Mouse (Mus musculus): Measurements from ENCODE around the gene Ptprz1. TPM values are rescaled to one million over a fixed set of nuclear protein-coding genes. Genes with fewer than 3 reads are reported as not detected.
A peak's percentile ranks its signal among the peaks of the same experiment; 100 is the strongest.

The Ptprz1 gene
- 0.11 and 0.14 TPM in 2 replicates for polyA plus RNA-seq (2012; rRNA removed)

DNA sequence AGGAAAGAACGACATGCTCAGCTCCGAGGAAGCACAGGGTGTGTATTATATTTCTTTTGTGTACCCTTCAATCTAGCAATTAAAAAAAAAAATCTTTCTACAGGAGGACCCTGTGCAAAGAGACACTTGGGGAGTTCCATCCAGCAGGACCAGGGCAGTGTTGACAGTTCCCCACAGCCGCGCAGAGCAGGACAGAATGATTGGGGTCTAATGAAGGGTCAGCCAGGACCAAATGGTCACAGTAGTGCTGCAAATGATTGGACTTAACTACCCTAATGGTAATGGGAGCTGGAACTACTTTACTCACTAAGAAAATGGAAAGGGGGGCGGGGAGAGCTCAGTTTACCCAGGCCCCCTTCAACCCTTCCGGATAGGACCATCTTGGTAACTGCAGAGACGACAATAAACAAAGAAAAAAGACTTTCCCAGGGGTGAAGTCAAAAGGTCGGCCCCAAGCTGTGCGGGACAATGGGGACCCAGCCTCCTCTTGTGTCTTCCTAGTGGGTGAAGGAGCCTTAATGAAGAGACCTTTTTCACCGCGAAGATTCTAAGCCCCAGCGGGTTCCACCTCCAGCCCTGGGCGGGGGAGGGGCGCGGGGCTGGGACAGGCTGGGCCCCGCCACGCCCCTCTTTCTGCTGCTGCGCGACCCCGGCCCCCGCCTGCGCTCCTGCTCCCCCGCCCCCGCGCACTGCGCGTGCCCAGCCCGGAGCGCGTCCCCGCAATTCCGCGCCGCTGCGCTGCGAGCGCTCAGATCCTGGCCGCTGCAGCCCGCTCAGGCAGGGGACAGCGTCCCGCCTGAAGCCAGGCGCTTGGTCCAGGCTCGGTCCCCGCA is at the start of gene Ptprz1:
Gene Ptprz1, plus strand, starts transcription at position 722 of the 833 bp plus-strand sequence.
- Histone ChIP-seq H3K4me3 (ENCODE audit: insufficient read depth, low read depth, low read length) (0 out of 2 replicates have a peak within 1 kb of the TSS, but pooled peaks have one; percentile 3), H3K27me3 (replicated peaks; ENCODE audit: control insufficient read depth, insufficient read depth, low read length) (no peaks in the 10 kb centered on the region), H3K4me1 (ENCODE audit: control insufficient read depth, insufficient read depth, low read length) (no peaks in the 10 kb centered on the region), H3K27ac (ENCODE audit: insufficient read depth, low read depth, low read length) (no peak within 1 kb of the TSS), H3K36me3 (ENCODE audit: control insufficient read depth, insufficient read depth, low read length) (no peaks in the 10 kb centered on the region)
- WGBS, result 2% methylated on average over 44 of the region's 44 CpGs
- TF ChIP-seq POLR2A (IDR thresholded peaks at IDR 0.05; ENCODE audit: low read depth, low read length) (no peak), CTCF (conservative IDR thresholded peaks at IDR 0.05; ENCODE audit: insufficient read depth, insufficient read length, low read depth, low read length) (no peak)
- DNase-seq, result no peak

- Histone ChIP-seq H3K27me3 (replicated peaks; ENCODE audit: control insufficient read depth, insufficient read depth, low read length) (no peaks in the 10 kb centered on the region), H3K4me3 (ENCODE audit: insufficient read depth, low read depth, low read length) (no peak overlapping the region), H3K4me1 (ENCODE audit: control insufficient read depth, insufficient read depth, low read length) (no peaks in the 10 kb centered on the region), H3K36me3 (ENCODE audit: control insufficient read depth, insufficient read depth, low read length) (no peaks in the 10 kb centered on the region), H3K27ac (ENCODE audit: insufficient read depth, low read depth, low read length) (no peak overlapping the region)
- DNase-seq, result no peak
- TF ChIP-seq CTCF (conservative IDR thresholded peaks at IDR 0.05; ENCODE audit: insufficient read depth, insufficient read length, low read depth, low read length) (no peak), POLR2A (IDR thresholded peaks at IDR 0.05; ENCODE audit: low read depth, low read length) (no peak)
- 46% methylated on average over 7 of the region's 7 CpGs for WGBS
Measured at GRCm38 (mm10) chr6:22833637-22834036, 41.7 kb upstream of the Ptprz1 start.

DNA sequence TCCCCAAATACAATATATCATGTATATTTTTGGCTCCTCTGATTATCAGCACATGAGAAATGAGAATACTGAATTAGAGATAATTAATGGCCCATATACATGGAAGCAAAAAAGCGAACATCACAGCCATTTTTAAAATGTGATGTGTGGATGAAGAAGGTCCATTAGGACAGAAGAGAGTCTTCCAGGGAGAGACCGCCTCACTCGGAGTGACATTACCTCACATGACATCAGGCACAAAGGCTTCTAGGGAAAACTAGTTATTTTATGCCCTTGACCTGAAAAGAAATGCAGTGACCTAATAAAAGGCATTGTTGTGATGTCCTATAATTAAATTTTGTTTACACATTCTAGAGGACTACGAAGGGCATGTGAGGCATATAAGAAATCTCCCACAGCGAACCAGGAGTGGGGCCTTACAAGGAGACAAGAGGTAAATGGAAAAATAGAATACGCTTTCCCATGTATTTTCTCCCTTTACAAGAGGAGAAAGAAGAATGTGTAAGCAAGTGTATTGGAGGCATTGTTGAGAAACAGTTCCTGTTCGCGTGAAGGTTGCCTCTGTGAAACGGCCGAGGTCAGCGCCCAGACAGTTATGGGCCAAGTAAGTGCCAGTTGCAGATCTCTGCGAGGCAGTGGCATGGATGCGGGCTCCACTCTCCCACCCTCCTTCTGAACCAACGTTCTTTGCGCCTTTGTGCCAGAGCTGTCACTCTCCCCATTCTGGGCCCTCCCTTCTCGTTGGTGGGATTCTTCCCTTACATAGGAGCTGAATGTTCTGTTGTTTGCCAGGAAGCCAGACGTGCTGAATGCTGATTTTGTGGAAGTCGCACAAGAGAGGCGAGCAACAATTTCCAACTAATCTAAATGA is 41.0 kb upstream of the Ptprz1 start:
- no peaks in the 10 kb centered on the region for H3K36me3 ChIP-seq (ENCODE audit: control insufficient read depth, insufficient read depth, low read length)
- no peaks in the 10 kb centered on the region for H3K27me3 ChIP-seq (replicated peaks; ENCODE audit: control insufficient read depth, insufficient read depth, low read length)
- no peaks in the 10 kb centered on the region for H3K4me1 ChIP-seq (ENCODE audit: control insufficient read depth, insufficient read depth, low read length)
- no peak for TF ChIP-seq POLR2A (IDR thresholded peaks at IDR 0.05; ENCODE audit: low read depth, low read length)
- TF ChIP-seq CTCF (conservative IDR thresholded peaks at IDR 0.05; ENCODE audit: insufficient read depth, insufficient read length, low read depth, low read length), result no peak
- H3K4me3 ChIP-seq (ENCODE audit: insufficient read depth, low read depth, low read length), result no peak overlapping the region
- DNase-seq, result no peak
- WGBS, result 79% methylated on average over 19 of the region's 19 CpGs
- no peak overlapping the region for H3K27ac ChIP-seq (ENCODE audit: insufficient read depth, low read depth, low read length)

GRCm38 (mm10) chr6:22875614-22876541 is 576 bp downstream of the Ptprz1 start:
- DNase-seq, result no peak
- H3K4me3 ChIP-seq (ENCODE audit: insufficient read depth, low read depth, low read length), result 0 out of 2 replicates have a peak overlapping the region, but pooled peaks have one; percentile 3
- 3% methylated on average over 45 of the region's 45 CpGs for WGBS
- TF ChIP-seq CTCF (conservative IDR thresholded peaks at IDR 0.05; ENCODE audit: insufficient read depth, insufficient read length, low read depth, low read length) (no peak), POLR2A (IDR thresholded peaks at IDR 0.05; ENCODE audit: low read depth, low read length) (no peak)
- H3K27me3 ChIP-seq (replicated peaks; ENCODE audit: control insufficient read depth, insufficient read depth, low read length), result no peaks in the 10 kb centered on the region
- H3K4me1 ChIP-seq (ENCODE audit: control insufficient read depth, insufficient read depth, low read length), result no peaks in the 10 kb centered on the region
- H3K27ac ChIP-seq (ENCODE audit: insufficient read depth, low read depth, low read length), result no peak overlapping the region
- no peaks in the 10 kb centered on the region for H3K36me3 ChIP-seq (ENCODE audit: control insufficient read depth, insufficient read depth, low read length)

DNA sequence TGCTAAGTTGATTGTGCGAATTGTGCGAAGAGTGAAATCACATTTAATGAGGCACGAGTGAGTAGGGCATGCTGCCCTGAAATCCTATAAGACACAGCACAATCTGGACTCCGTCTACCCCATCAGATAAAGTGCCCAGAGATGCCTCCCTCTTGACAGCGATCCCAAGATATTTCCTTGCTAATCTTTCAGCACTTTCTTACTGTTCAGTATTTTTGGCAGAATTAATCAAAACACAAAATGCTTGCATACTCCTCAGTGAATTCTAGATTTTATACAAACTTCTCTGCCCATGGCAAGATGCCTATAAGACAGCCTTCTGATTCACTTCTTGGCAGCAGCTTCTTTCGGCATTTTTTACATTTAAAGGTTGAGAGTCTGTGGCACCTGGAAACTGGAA is 12.7 kb downstream of the Ptprz1 start:
- Histone ChIP-seq H3K36me3 (ENCODE audit: control insufficient read depth, insufficient read depth, low read length) (no peaks in the 10 kb centered on the region), H3K4me3 (ENCODE audit: insufficient read depth, low read depth, low read length) (no peak overlapping the region), H3K4me1 (ENCODE audit: control insufficient read depth, insufficient read depth, low read length) (no peaks in the 10 kb centered on the region), H3K27ac (ENCODE audit: insufficient read depth, low read depth, low read length) (no peak overlapping the region), H3K27me3 (replicated peaks; ENCODE audit: control insufficient read depth, insufficient read depth, low read length) (no peaks in the 10 kb centered on the region)
- no peak for DNase-seq
- TF ChIP-seq POLR2A (IDR thresholded peaks at IDR 0.05; ENCODE audit: low read depth, low read length), result no peak
- TF ChIP-seq CTCF (conservative IDR thresholded peaks at IDR 0.05; ENCODE audit: insufficient read depth, insufficient read length, low read depth, low read length), result no peak
- 80% methylated on average over 6 of the region's 6 CpGs for WGBS

DNA sequence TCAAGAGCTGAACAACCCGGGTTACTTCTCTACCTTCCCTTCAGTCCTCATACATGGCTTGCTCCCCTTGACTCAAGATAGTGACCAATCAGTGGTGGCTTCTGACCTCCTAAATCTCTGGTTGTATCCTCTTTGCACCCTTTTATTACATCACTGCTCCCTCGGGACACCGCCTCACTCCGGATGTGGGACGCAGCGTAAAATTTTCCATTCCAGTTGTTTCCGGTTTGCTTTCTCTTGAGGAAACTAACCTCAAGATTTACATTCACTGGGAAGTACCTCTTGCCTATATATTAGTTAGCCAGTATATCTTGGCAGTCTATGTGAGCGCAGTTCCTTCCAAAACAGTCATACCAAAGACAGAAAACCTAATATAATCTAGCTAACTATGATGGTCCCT is 14.0 kb downstream of the Ptprz1 start:
- no peak for TF ChIP-seq POLR2A (IDR thresholded peaks at IDR 0.05; ENCODE audit: low read depth, low read length)
- TF ChIP-seq CTCF (conservative IDR thresholded peaks at IDR 0.05; ENCODE audit: insufficient read depth, insufficient read length, low read depth, low read length), result no peak
- H3K27ac ChIP-seq (ENCODE audit: insufficient read depth, low read depth, low read length), result no peak overlapping the region
- no peak overlapping the region for H3K4me3 ChIP-seq (ENCODE audit: insufficient read depth, low read depth, low read length)
- H3K27me3 ChIP-seq (replicated peaks; ENCODE audit: control insufficient read depth, insufficient read depth, low read length), result no peaks in the 10 kb centered on the region
- no peaks in the 10 kb centered on the region for H3K4me1 ChIP-seq (ENCODE audit: control insufficient read depth, insufficient read depth, low read length)
- no peaks in the 10 kb centered on the region for H3K36me3 ChIP-seq (ENCODE audit: control insufficient read depth, insufficient read depth, low read length)
- WGBS, result 83% methylated on average over 8 of the region's 8 CpGs
- DNase-seq, result no peak

Data from kidney, adult 2 months (tissue).